Mouse (Mus musculus) frontal cortex, adult 2 months (tissue): ENCODE measurements around the gene Vps4a. TPM values are rescaled to one million over a fixed set of nuclear protein-coding genes. Genes with fewer than 3 reads are reported as not detected.
"Not testable (repeated sequence)": the region's sequence is repeated elsewhere in the genome, so short reads cannot be mapped to it uniquely, and the experiment has no call there.

ENCODE experiments used
- DNase-seq, 2 experiments: peaks; one replicate each; pipeline ENCODE4 v3.0.0; 2022; ENCODE audit warnings: low spot score in 1 of 2; ENCODE audit errors: extremely low spot score in 1 of 2
- polyA plus RNA-seq: library from polyadenylated mRNA; depleted of rRNA; stranded (reverse); fragments of >200 nt; gene quantifications from 2 replicates; pipeline ENCODE4 v1.2.3, GENCODE M21; 2012; rRNA removed

Vps4a gene
- 92.5 and 98.7 TPM in 2 replicates for polyA plus RNA-seq

DNA sequence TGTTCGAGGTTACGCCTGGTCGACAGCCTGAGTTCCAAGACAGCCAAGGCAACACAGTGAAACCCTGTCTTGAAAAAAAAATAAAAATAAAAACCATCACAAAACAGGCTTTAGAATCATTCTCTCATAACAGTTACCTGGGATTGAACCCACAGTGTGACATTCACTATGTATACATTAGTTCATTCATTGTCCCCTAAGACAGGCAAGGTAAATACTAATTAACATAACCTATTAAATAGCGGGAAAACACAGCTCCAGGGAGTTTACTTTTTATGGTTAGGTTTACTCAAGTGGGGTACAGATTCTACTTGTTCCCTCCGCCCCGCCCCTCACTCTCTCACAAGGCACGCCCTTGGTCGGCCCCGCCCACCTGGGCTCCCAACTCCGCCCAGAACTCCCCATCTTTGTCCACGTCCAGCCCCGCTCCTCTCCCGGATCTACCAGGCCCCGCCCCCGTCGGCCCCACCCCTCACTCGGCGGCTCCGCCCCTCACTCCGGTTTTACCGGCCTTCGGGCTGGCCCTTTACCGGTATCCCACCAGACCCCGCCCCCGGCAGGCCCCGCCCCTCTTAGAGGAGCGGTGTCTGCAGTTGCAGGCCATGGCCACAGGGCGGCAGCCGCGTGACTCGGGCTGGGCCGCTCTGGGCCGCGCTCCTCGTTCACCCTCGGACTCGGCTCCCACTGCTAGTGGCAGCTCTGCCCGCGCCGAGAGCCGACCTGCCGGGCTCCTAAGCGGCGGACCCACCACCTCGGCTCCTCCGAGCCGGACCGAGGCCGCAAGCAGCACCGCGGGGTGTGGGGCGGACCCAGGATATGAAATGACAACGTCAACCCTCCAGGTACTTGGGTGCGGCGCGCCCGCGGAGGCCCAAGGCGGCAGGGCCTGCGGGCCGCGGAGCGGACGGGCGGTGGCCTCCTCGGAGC is at the start of gene Vps4a:
TSS of gene Vps4a (plus strand) at position 573 of the 927 bp plus-strand sequence.
- peak; percentile 82 to 97 for DNase-seq

GRCm38 (mm10) chr8:106985404-106985821 is 45.6 kb upstream of the Vps4a start:
- peak in 1 of 2 experiments; percentile 20 for DNase-seq

DNA sequence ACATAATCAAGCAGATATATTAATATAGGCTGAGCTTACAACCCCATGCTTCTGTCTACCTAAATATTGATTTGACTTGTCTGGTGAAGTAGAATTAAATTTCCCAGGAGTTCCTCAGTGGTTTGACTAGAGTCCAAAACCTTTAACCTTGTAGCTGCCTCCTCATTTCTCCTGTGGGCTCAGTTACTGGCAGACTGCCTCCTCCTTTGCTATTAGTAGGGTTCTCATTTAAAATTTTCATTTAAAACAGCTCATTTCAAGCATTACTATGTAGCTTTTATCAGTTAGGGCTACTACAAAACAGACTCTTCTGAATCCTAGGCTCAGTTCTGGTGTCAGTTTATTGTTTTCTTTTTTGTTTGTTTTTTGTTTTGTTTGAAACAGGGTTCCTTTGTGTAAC is 45.1 kb upstream of the Vps4a start:
- DNase-seq: no peak

DNA sequence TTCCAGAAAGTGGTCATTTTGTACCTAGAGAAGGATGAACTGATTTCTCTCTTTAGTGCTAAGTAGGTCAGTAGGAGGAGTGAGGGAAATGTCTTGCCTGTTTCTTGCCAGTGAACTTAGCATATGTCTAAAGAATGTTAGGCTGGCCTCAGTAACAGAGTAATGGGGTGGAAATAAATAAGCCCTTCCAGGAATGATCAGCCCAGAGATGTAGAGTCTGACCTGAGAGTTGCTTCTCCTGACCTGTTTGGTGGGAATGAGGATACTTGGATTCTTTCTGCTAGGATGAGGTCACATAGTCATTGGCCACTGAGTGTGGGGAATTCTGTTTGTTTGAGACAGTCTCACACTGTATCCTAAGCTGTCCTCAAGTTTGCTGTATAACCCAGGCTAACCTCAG is 43.5 kb upstream of the Vps4a start:
- no peak for DNase-seq

- DNase-seq: peak in 1 of 2 experiments; percentile 40
These were observed 39.6 kb upstream of the Vps4a start for GRCm38 (mm10) chr8:106991393-106991792.

- DNase-seq: not testable (repeated sequence)
These were observed 34.7 kb upstream of the Vps4a start for GRCm38 (mm10) chr8:106996339-106996738.

- DNase-seq: no peak
These were observed 33.6 kb upstream of the Vps4a start for GRCm38 (mm10) chr8:106997416-106997815.

DNA sequence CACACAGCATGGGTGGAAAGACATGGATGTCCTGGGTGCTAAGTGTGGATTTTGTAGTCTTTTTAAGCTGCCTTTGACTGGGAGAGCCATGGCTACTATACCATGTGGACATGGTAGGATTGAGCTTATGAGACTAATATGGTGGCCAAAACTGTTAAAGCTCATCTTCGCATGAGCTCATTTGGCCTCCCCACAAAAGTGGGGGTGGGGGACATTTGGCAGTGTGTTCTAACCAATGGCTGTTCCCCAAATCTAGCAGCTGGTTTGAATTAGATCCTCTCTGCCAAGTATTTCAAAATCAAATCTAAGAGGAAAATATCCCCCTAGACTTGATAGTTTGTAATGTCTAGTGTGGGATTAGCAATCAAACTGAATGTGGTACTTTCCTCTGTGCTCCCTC is 32.0 kb upstream of the Vps4a start:
- DNase-seq: no peak

GRCm38 (mm10) chr8:107002532-107002931 is 28.5 kb upstream of the Vps4a start:
- DNase-seq: peak; percentile 78 to 95

DNA sequence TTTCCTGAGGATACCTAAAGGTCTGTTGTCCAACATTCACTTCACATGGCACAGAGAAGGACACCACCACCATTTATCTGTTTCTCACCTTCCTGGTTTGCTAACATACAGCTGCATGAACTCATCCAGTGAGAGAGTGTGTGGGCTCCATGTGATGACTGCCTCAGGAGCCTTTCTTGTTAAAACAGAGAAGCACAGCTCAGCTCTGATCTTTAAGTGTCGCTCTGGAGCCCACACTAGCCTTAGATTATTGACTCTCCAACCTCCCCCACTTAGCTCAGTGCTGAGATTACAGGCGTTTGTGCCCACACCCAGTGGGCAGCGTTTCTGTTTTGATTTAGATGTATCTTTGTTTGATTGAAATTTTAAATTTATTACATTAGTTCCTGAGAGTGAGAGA is 23.2 kb upstream of the Vps4a start:
- peak; percentile 38 to 60 for DNase-seq

DNA sequence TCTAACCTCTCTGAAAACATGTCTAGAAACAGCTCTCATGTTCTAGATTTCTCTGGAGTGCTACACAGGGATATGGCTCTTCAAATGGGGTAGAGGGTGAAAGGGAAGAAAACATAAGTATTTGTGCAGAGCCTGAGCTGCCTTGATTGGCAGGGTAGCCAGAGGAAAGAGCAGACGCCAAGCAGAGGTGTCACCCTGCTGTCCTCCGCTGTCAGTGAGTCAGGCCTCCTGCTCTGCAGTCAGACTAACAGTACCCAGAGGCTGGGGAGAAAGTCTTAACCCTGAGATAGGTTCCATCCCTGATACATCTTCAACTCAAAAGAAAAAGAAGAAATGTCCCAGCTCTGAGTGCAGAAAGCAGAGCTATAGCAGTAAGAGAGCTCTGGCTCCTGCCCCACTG is 18.4 kb upstream of the Vps4a start:
- DNase-seq: no peak

DNA sequence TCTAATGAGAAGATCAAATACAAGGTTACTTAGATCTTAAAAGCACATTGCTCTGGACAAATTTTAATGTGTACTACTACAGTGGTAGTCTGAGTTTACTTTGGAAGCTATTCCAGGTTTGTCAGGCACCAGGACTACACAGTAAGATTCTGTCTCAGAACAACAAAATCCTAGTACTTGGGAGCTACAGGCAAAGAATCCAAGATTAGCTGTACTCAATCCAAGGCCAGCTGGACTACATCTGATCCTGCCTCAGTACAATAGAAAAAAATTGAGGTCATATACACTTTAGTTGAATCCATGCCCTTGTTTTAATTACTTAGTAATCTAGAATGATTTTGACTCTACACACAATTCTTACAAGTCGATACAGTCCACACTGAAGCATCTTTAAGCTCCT is 16.1 kb upstream of the Vps4a start:
- DNase-seq: no peak

GRCm38 (mm10) chr8:107023479-107023878 is 7.5 kb upstream of the Vps4a start:
- DNase-seq: no peak

GRCm38 (mm10) chr8:107029310-107029709 is 1.7 kb upstream of the Vps4a start:
- DNase-seq: no peak

DNA sequence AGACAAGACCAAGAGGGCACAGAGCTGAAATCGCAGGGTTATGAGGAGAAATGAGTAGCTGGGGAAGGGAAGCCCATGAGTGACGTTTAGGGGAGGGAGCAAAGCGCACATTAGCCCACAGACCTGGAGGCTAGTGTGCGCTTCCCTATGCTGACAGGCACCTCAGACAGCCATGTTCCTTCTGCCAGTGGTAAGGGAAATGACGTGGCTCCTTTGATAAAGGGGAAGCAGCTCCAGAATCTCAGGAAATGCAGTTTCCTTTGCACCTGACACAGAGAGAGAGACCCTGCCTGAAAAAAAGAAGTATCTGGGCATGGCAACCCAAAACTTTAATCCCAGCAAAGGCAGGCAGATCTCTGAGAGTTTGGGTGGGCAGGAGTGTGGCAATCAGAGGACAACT is 964 bp upstream of the Vps4a start:
- no peak for DNase-seq

DNA sequence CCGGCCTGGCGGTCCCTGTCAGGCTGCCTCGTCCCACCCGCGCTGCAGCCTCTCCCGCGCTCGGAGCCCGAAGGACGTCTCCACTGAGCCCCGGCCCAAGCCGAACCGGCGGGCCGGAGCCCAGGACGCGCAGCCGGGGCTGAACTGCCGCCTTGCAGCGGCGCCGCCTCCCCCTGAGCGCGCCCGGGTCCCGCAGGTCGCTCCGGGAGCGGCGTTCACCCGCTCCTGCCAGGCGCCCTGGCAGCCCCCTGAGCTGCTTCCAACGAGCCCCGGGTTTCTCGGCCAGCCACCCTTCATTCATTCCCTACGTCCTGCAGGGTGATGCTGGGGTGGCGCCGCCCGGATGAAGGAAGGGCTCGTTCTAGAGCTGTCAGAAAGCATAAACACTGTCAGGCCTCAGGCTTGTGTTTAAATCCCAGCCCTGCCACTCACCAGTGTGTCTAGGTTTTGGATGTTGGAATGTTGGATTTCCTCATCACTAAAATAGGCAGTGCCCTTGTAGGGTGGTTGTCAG is 612 bp downstream of the Vps4a start:
- DNase-seq: peak in 1 of 2 experiments; percentile 17

GRCm38 (mm10) chr8:107033609-107034008 is 2.6 kb downstream of the Vps4a start:
- not testable (repeated sequence) for DNase-seq

- no peak for DNase-seq
These were observed 4.6 kb downstream of the Vps4a start for GRCm38 (mm10) chr8:107035641-107036040.

- no peak for DNase-seq
These were observed 5.6 kb downstream of the Vps4a start for GRCm38 (mm10) chr8:107036626-107037025.

- no peak for DNase-seq
These were observed 9.6 kb downstream of the Vps4a start for GRCm38 (mm10) chr8:107040632-107041031.

GRCm38 (mm10) chr8:107045478-107045877 is 14.5 kb downstream of the Vps4a start:
- no peak for DNase-seq

DNA sequence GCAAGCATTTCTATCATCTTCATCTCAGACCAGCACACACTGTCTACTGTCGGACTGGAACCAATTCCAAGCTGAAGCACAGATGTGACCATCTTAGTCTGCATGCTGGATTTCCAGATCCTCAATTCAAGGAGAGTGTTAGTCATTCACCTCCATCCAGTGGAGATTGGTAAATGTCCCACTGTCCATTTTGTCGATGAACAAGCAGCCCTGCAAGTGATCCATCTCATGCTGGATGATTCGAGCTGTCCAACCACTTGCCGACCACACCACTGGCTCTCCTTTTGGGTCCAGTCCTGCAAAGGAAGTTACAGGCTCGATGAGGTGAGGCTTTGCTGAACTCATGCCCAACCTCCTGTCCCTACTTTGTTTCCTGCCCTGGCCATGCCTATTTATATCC is 16.0 kb downstream of the Vps4a start:
- no peak for DNase-seq
